Mouse (Mus musculus) kidney, adult 18-20 months (tissue): Measurements from ENCODE around the gene Fbxl12.
"Not testable (repeated sequence)": the region's sequence is repeated elsewhere in the genome, so short reads cannot be mapped to it uniquely, and the experiment has no call there.

Experiments used
- DNase-seq: peaks from one replicate; pipeline ENCODE4 v3.0.0; 2021

Gene Fbxl12

GRCm38 (mm10) chr9:20651602-20652259, 7.2 kb upstream of the Fbxl12 start, which contains the start of gene Pin1:
Gene Pin1, plus strand, starts transcription at chr9:20652095.
- peak; percentile 99 for DNase-seq

- no peak for DNase-seq
Measured at GRCm38 (mm10) chr9:20645121-20645520, 554 bp upstream of the Fbxl12 start.

GRCm38 (mm10) chr9:20643781-20644180, 786 bp downstream of the Fbxl12 start:
- no peak for DNase-seq

GRCm38 (mm10) chr9:20642896-20643466, 1.6 kb downstream of the Fbxl12 start:
- peak; percentile 82 for DNase-seq

DNA sequence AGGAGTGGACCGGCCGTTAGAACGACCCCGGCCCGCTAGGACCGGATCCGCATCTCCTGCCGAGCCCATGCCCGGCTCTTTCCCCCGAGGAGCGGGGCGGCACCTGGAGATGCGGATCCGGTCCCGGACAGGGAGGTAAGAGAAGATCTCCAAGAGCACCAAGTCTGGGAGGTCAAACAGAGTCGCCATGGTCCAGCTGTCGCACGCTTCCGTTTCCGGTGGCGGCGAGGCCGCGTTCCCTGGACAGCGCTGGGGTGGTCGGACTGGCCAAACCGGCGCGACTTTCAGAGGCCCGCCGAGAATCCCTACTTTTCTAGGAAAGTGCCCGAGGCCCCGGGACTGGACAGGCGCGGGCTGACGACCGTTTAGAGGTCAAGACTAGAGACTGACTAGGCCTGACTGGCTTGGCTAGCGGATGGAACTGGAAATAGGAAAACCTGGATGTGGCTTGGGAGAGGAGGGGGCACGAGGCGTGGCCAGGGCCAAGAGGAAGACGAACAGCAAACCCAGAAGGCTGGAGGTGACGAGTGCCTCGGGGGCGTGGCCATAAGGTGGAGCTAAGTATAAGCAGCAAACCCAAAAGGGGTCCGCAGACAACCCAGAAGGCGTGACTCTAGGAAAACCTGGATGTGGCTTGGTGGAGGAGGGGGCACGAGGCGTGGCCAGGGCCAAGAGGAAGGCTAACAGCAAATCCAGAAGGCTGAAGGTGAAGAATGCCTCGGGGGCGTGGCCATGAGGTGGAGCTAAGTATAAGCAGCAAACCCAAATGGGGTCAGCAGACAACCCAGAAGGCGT, 2.3 kb downstream of the Fbxl12 start, which contains the start of gene Ubl5:
TSS of gene Ubl5 (plus strand) at position 778 of the 795 bp plus-strand sequence.
- peak; percentile 77 for DNase-seq

DNA sequence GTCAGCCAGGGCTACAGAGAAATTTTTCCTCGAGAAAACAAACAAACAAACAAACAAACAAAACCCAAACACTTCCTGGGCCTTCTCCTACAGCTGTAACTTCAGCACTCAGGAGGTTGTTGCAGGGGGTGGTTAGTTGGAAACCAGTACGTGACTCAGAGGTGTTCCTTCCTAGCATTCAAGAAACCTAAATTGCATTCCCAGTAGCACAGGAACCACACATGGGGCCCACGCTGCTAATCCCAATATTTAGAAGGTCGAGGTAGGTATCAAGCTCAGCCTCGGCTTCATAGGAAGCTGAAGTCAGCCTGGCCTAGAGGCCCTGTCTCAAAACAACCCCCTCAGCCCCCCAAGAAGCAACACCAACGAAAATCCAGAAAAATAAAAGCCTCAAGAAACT, 3.1 kb downstream of the Fbxl12 start:
- no peak for DNase-seq

DNA sequence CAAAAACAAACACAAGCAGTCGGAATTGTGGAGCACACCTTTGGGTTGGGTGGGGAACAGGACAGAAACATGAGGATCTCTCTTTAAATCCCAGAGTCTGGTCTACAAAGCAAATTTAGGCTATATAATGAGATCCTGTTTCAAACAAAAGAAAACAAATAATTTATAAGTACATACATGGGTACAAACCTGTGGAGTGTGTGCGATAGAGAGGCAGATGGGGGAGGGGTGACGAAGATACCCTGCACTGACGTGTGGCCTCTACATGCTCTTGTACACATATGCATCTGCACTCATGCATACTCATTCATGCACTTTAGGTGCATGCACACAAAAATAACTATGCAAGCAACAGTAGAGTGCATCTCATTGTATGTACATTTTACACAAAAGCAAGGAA, 5.1 kb downstream of the Fbxl12 start:
- DNase-seq, result no peak

DNA sequence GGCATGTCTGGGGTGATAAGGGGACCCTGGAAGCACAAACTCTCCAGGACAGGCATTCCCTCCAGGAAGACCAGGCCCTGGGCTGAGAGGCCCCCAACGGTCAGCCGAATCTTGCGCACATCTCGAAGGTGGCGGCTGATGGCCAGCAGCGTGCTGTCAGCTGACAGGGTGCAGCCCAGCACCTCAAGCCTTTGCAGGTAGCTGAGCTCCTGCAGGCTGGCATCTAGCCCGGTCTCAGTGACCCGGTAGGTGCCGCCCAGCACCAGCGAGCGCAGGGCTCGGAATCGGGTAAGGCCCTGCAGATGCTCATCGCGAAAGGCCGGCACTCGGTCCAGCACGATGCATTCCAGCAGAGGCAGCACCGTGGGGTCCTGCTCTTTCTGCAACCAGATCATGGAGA, 6.0 kb downstream of the Fbxl12 start:
- DNase-seq, result no peak

DNA sequence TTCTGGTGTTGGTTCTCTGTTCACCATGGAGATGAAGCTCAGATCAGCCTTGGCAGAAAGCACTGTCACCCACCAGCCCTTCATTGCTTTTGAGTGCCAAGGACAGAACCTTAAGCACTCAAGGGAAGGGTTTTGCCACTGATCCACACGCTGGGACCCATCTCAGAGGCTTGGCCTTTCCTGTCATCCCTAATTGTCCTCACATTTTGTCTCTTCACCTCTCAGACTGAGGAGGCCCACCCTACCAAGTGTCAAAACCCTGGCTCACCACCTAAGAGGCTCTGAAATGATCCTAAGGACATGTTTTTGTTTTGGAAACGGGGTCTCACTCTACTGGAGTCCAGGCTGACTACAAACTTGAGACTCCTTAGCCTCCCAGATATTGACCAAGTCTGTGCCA, 7.8 kb downstream of the Fbxl12 start:
- DNase-seq, result no peak

DNA sequence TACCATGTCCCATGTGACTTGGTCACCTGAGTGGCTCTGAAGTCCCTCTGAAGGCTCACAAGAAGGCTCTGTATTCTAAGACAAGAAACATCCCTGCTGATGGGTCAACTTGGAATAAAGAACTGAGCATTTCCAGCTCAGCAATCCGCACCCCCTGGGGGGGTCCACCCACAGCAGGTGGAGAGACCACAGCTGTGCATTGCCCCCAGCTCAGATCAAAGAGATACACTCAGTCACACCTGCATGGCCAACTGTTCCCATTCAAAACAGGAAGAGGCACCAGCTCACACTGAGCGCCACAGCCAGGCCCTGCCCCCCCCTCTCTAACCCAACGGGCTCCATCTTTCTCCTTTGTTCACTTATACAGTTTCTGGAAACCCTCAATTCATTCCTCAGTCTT, 8.3 kb downstream of the Fbxl12 start:
- no peak for DNase-seq

DNA sequence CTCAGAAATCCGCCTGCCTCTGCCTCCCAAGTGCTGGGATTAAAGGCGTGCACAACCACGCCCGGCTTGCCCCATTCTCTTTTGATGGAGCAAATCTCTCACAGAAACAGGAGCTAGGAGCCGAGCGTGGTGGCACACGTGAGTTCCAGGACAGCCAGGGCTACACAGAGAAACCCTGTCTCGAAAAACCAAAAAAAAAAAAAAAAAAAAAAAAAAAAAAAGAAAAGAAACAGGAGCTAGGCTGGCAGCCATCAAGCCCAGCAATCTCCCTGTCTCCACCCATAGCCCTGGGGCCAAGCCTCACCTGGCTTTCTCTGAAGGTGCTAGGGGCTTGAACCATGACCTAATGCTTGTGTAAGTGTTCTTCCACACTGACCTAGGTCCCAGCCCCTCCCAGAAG, 8.9 kb downstream of the Fbxl12 start:
- not testable (repeated sequence) for DNase-seq

DNA sequence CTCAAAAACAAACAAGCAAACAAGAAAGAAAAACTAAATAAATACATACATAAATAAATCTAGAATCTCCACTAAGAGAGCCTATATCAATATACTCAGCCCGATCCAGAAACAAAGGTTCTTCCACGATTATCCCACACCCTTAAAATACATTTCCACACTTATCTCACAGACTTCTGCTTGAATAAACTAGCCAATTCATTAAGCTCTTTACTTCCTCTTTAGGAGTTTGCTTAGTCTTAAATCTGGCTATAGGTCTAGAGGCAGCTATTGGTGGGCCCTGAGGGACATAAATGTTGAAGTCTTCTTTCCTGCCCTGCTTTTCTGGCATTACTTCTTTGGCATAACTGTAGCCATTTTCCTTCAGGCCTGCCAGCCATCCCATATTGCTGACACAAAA, 13.2 kb downstream of the Fbxl12 start:
- no peak for DNase-seq

- DNase-seq, result no peak
Measured at GRCm38 (mm10) chr9:20616685-20617084, 27.9 kb downstream of the Fbxl12 start.

DNA sequence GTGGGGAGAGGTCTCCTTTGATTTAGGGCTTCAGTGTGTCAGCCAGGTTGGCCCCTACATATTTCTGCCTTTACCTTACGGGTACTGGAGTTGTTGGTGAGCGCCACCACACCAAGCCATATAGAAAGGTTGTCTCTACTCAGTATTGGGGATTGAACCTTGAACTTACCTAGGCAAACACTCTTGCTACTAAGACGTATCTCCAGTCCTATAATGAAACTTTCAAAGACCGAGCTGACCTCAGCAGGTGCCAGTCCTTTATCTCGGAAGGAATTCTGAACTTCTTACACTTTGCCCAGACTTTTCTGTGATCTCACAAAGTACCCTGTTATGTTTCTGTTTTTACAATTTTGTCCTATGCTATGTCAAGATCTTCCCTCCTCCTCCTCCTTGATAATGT, 32.6 kb downstream of the Fbxl12 start:
- DNase-seq, result no peak

GRCm38 (mm10) chr9:20609831-20610464, 34.6 kb downstream of the Fbxl12 start:
- DNase-seq, result no peak

- peak; percentile 92 for DNase-seq
Measured at GRCm38 (mm10) chr9:20607100-20607974, 37.2 kb downstream of the Fbxl12 start.

GRCm38 (mm10) chr9:20606269-20606668, 38.3 kb downstream of the Fbxl12 start:
- DNase-seq, result no peak

DNA sequence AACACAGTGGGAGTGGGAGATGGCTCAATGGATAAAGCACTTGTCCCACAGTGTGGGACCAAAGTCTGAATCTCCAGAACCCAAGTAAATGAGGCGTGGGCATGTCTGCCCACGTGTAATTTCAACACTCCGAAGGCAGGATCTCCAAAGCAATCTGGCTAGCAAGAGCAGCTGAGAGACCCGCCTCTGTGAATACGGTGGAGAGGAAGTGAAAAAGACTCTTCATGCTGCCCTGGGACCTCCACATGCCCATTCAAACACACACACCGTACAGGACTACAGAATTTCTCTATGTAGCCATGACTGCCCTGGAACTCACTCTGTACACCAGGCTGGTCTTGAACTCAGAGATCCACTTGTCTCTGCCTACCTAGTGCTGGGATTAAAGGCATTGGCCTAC, 43.3 kb downstream of the Fbxl12 start:
- DNase-seq, result no peak

DNA sequence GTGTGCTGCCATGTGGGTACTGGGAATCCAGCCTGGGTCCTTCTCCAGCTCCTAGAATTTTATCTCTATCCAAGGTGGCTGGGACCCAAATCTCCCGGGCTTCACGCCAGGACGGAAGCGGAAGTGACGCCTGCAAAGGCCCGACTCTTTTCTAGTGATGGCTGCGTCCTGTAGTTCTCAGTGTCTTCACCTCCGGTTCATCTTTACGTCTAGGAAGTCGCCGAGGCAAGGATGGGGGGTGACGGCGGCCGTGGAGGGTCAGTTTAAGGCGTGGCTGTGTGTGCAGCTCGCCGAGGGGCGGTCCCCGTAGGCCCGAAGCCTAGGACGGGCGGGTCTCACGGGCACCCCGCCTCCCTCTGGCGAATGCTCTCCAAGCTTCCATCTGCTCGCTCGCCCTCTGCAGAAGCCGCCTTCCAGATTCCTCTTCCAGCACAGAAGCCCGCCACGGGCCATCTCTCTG, 63.4 kb downstream of the Fbxl12 start, which contains the start of gene Zfp846:
TSS of gene Zfp846 (plus strand) at position 117 of the 460 bp plus-strand sequence.
- peak; percentile 99 for DNase-seq

- no peak for DNase-seq
Measured at GRCm38 (mm10) chr9:20576591-20576990, 68.0 kb downstream of the Fbxl12 start.

DNA sequence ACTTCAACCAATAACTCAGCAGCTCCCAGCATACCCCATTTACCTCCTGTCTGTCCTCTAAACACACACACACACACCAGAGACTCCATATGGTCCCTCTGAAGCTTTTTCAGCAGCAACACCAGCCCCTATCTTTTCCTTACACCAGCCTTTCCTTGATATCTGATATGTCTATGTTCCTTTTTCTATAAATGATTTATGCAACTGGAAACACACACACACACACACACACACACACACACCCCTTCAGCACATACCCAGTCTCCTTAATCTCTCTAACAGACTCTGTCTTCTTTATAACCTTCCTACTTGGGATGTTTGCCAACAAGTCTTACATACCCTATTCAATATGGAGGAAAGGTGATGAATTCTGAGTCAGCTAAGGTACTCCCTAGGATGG, 73.5 kb downstream of the Fbxl12 start:
- DNase-seq, result no peak
